Mouse (Mus musculus) limb, embryonic 14.5 days (tissue): ENCODE measurements around the gene 9330182O14Rik. TPM values are rescaled to one million over a fixed set of nuclear protein-coding genes. Genes with fewer than 3 reads are reported as not detected.
A peak's percentile ranks its signal among the peaks of the same experiment; 100 is the strongest.

Experiments used
- ATAC-seq: fragments of 200-750 bp; cut with Nextera tagmentation; 2 replicates; pipeline ENCODE4 v1.8.0; 2017; ENCODE audit warnings: low read depth, moderate number of reproducible peaks, moderate TSS enrichment; ENCODE audit not compliant: low FRiP score
- DNase-seq: peaks from one replicate; pipeline ENCODE4 v3.0.0-alpha.2; 2015; ENCODE audit warnings: low spot score
- H3K27ac ChIP-seq: fragments of 300-500 bp; sonication (generic); replicated peaks from 2 replicates; pipeline ENCODE4 v1.5.1; 2014; ENCODE audit warnings: low read depth, mild to moderate bottlenecking, low read length, moderate library complexity, mixed read lengths
- H3K27me3 ChIP-seq: fragments of 300-500 bp; sonication (generic); 2 replicates; pipeline ENCODE4 v1.6.1; 2014; ENCODE audit warnings: low read length, mixed read lengths; ENCODE audit not compliant: control insufficient read depth, insufficient read depth
- H3K36me3 ChIP-seq: fragments of 300-500 bp; sonication (generic); 2 replicates; pipeline ENCODE4 v1.6.1; 2014; ENCODE audit warnings: mild to moderate bottlenecking, low read length, moderate library complexity, mixed read lengths; ENCODE audit not compliant: control insufficient read depth, insufficient read depth
- H3K4me1 ChIP-seq: fragments of 300-500 bp; sonication (generic); 2 replicates; pipeline ENCODE4 v1.6.1; 2014; ENCODE audit warnings: antibody characterized with exemption, low read length, mixed read lengths; ENCODE audit not compliant: control insufficient read depth, insufficient read depth
- H3K4me2 ChIP-seq: fragments of 300-500 bp; sonication (generic); replicated peaks from 2 replicates; pipeline ENCODE4 v1.6.1; 2014; ENCODE audit warnings: low read depth, mild to moderate bottlenecking, low read length, moderate library complexity; ENCODE audit not compliant: severe bottlenecking
- H3K4me3 ChIP-seq: fragments of 300-500 bp; sonication (generic); replicated peaks from 2 replicates; pipeline ENCODE4 v1.5.1; 2014; ENCODE audit warnings: low read length
- H3K9ac ChIP-seq: fragments of 300-500 bp; sonication (generic); 2 replicates; pipeline ENCODE4 v1.6.1; 2014; ENCODE audit warnings: mild to moderate bottlenecking, low read depth, low read length, moderate library complexity; ENCODE audit not compliant: severe bottlenecking
- H3K9me3 ChIP-seq: fragments of 300-500 bp; sonication (generic); 2 replicates; pipeline ENCODE4 v1.6.1; 2016; ENCODE audit warnings: low read length; ENCODE audit not compliant: control insufficient read depth
- POLR2A ChIP-seq: fragments of 200-500 bp; IDR thresholded peaks from 2 replicates; pipeline ENCODE4 v1.8.0; 2012; ENCODE audit warnings: inconsistent platforms, mild to moderate bottlenecking, moderate library complexity, borderline replicate concordance; ENCODE audit not compliant: insufficient read depth, insufficient read length; ENCODE audit errors: extremely low read depth
- WGBS: fragments of 180-500 bp; shearing (Covaris S2); extraction: QIAGEN DNeasy Blood & Tissue Kit; methylation state at CpG from one replicate; pipeline ENCODE4 v1.1.7; 2014; 5-methylcytosine and 5-hydroxymethylcytosine counted together
- microRNA-seq: library from miRNA; unstranded; fragments of <30 nt; microRNA quantifications from one replicate; pipeline ENCODE4, GENCODE M21; 2016
- polyA plus RNA-seq, 2 experiments: library from polyadenylated mRNA; depleted of rRNA in 1 of 2; stranded (reverse) in 1 of 2; unstranded in 1 of 2; fragments of >200 nt; fragmentation: Nextera tagmentation in 1 of 2; extraction: Ambion mirVana in 1 of 2; gene quantifications; 2 replicates each; pipeline versions ENCODE4 v1.2.1 to v1.2.3; 2012 to 2014

Gene 9330182O14Rik
- polyA plus RNA-seq, 2 experiments = not detected

GRCm38 (mm10) chr15:40169061-40169460 lies 34.9 kb downstream of the 9330182O14Rik start:
- Histone ChIP-seq H3K9ac (no peak overlapping the region), H3K36me3 (no peaks in the 10 kb centered on the region), H3K4me1 (peaks cover 15% of the 10 kb centered on the region), H3K27me3 (no peaks in the 10 kb centered on the region), H3K4me2 (no peak overlapping the region), H3K4me3 (no peak overlapping the region), H3K9me3 (no peaks in the 10 kb centered on the region), H3K27ac (no peak overlapping the region)
- WGBS = 40% methylated on average over 5 of the region's 5 CpGs
- no peak for ATAC-seq
- no peak for DNase-seq
- no peak for TF ChIP-seq POLR2A

GRCm38 (mm10) chr15:40169705-40170104 lies 35.5 kb downstream of the 9330182O14Rik start:
- Histone ChIP-seq H3K36me3 (no peaks in the 10 kb centered on the region), H3K9me3 (no peaks in the 10 kb centered on the region), H3K27ac (no peak overlapping the region), H3K4me2 (no peak overlapping the region), H3K4me1 (peaks cover 15% of the 10 kb centered on the region), H3K4me3 (no peak overlapping the region), H3K27me3 (no peaks in the 10 kb centered on the region), H3K9ac (no peak overlapping the region)
- no peak for TF ChIP-seq POLR2A
- ATAC-seq (no peak), DNase-seq (no peak)
- 67% methylated on average over 12 of the region's 13 CpGs for WGBS

DNA sequence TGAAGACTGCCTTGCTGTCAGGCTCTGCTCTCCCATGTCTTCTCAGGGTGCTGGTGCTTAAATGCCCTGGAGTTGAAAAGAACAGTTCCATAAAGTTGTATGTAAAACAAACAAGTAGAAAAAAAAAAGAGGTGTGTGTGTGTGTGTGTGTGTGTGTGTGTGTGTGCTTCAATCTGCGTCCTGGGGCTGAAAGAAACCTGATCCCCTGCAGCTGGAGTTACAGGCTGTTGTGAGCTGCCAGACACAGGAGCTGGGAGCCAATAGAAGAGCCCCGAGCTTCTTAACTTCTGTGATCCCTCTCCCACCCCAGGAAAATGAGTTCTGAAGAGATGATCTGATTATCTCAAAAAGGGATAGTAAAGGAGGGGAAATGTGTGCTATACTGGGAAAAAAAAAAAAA lies 45.3 kb downstream of the 9330182O14Rik start:
- Histone ChIP-seq H3K27ac (no peak overlapping the region), H3K9me3 (peaks cover 3% of the 10 kb centered on the region; the same call in 1 of the 2 replicates), H3K4me1 (no peaks in the 10 kb centered on the region), H3K9ac (no peak overlapping the region), H3K4me3 (no peak overlapping the region), H3K4me2 (no peak overlapping the region), H3K27me3 (no peaks in the 10 kb centered on the region), H3K36me3 (no peaks in the 10 kb centered on the region)
- WGBS = 12% methylated on average over 2 of the region's 2 CpGs
- no peak for TF ChIP-seq POLR2A
- peak; percentile 62; the same call in 1 of the 2 replicates for ATAC-seq
- peak; percentile 23 for DNase-seq

- no peak for TF ChIP-seq POLR2A
- no peaks in the 10 kb centered on the region for H3K9me3 ChIP-seq
- H3K4me3 ChIP-seq = no peak overlapping the region
- DNase-seq (no peak), ATAC-seq (no peak)
- WGBS = 54% methylated on average over 6 of the region's 6 CpGs
- no peak overlapping the region for H3K4me2 ChIP-seq
- H3K27ac ChIP-seq = no peak overlapping the region
- H3K27me3 ChIP-seq = no peaks in the 10 kb centered on the region
- no peak overlapping the region for H3K9ac ChIP-seq
- H3K4me1 ChIP-seq = no peaks in the 10 kb centered on the region
- no peaks in the 10 kb centered on the region for H3K36me3 ChIP-seq
Measured at GRCm38 (mm10) chr15:40187017-40187416, 52.9 kb downstream of the 9330182O14Rik start.

Small RNA genes lying within 50 kb of the gene (microRNA-seq; reads per million reads assigned to microRNA genes)
- not detected for gene Gm25958
